Mouse (Mus musculus): Measurements from ENCODE around the gene Rasgrp2. TPM values are rescaled to one million over a fixed set of nuclear protein-coding genes. Genes with fewer than 3 reads are reported as not detected.

The Rasgrp2 gene
- polyA plus RNA-seq, 1 experiment from 2014 or later, result 15.2 TPM

- no peak overlapping the region for H3K27ac ChIP-seq
- no peak overlapping the region for H3K9ac ChIP-seq
- H3K4me3 ChIP-seq, result no peak overlapping the region
- no peaks in the 10 kb centered on the region for H3K36me3 ChIP-seq
- H3K4me1 ChIP-seq, result peaks cover 17% of the 10 kb centered on the region
- WGBS, result 57% methylated on average over 8 of the region's 8 CpGs
- H3K27me3 ChIP-seq, result peaks cover 100% of the 10 kb centered on the region
- H3K9me3 ChIP-seq, result no peaks in the 10 kb centered on the region
- no peak for ATAC-seq (ENCODE audit: low FRiP score, low read depth)
- no peak overlapping the region for H3K4me2 ChIP-seq (replicated peaks)
Observed at GRCm38 (mm10) chr19:6424137-6424881, 25.2 kb downstream of the Rasgrp2 start.

- no peak for ATAC-seq (ENCODE audit: low FRiP score, low read depth)
- H3K36me3 ChIP-seq, result no peaks in the 10 kb centered on the region
- no peak overlapping the region for H3K27ac ChIP-seq
- no peak overlapping the region for H3K4me3 ChIP-seq
- peaks cover 17% of the 10 kb centered on the region for H3K4me1 ChIP-seq
- H3K9me3 ChIP-seq, result no peaks in the 10 kb centered on the region
- H3K4me2 ChIP-seq (replicated peaks), result no peak overlapping the region
- H3K9ac ChIP-seq, result no peak overlapping the region
- peaks cover 100% of the 10 kb centered on the region for H3K27me3 ChIP-seq
- WGBS, result 44% methylated on average over 4 of the region's 5 CpGs
Observed at GRCm38 (mm10) chr19:6425595-6425994, 26.5 kb downstream of the Rasgrp2 start.

- H3K9ac ChIP-seq, result no peak overlapping the region
- no peaks in the 10 kb centered on the region for H3K36me3 ChIP-seq
- no peak overlapping the region for H3K4me2 ChIP-seq (replicated peaks)
- 0 out of 2 replicates have a peak overlapping the region, but pooled peaks have one; percentile 41 for H3K4me3 ChIP-seq
- peaks cover 17% of the 10 kb centered on the region for H3K4me1 ChIP-seq
- 17% methylated on average over 13 of the region's 13 CpGs for WGBS
- no peak overlapping the region for H3K27ac ChIP-seq
- ATAC-seq (ENCODE audit: low FRiP score, low read depth), result no peak
- H3K27me3 ChIP-seq, result peaks cover 98% of the 10 kb centered on the region
- no peaks in the 10 kb centered on the region for H3K9me3 ChIP-seq
Observed at GRCm38 (mm10) chr19:6426703-6427500, 27.8 kb downstream of the Rasgrp2 start.

- Histone ChIP-seq H3K9me3 (no peaks in the 10 kb centered on the region), H3K4me3 (peak overlapping the region; percentile 41), H3K27me3 (peaks cover 97% of the 10 kb centered on the region), H3K4me1 (peaks cover 17% of the 10 kb centered on the region), H3K4me2 (replicated peaks) (peak overlapping the region; percentile 67), H3K9ac (no peak overlapping the region), H3K27ac (no peak overlapping the region), H3K36me3 (no peaks in the 10 kb centered on the region)
- 2% methylated on average over 79 of the region's 94 CpGs for WGBS
- ATAC-seq (ENCODE audit: low FRiP score, low read depth), result peak; percentile 62; the same call in 1 of the 2 replicates
Observed at GRCm38 (mm10) chr19:6427653-6428434, 28.7 kb downstream of the Rasgrp2 start.

- WGBS, result under 1% methylated on average over 60 of the region's 60 CpGs
- H3K9ac ChIP-seq, result no peak overlapping the region
- no peaks in the 10 kb centered on the region for H3K9me3 ChIP-seq
- H3K27me3 ChIP-seq, result peaks cover 96% of the 10 kb centered on the region
- peaks cover 17% of the 10 kb centered on the region for H3K4me1 ChIP-seq
- ATAC-seq (ENCODE audit: low FRiP score, low read depth), result no peak
- peak overlapping the region; percentile 67 for H3K4me2 ChIP-seq (replicated peaks)
- H3K4me3 ChIP-seq, result peak overlapping the region; percentile 41
- H3K27ac ChIP-seq, result no peak overlapping the region
- no peaks in the 10 kb centered on the region for H3K36me3 ChIP-seq
Observed at GRCm38 (mm10) chr19:6428501-6429200, 29.5 kb downstream of the Rasgrp2 start.

GRCm38 (mm10) chr19:6443016-6443415 is 43.9 kb downstream of the Rasgrp2 start:
- no peaks in the 10 kb centered on the region for H3K36me3 ChIP-seq
- no peak overlapping the region for H3K4me2 ChIP-seq (replicated peaks)
- H3K4me1 ChIP-seq, result peaks cover 19% of the 10 kb centered on the region
- 72% methylated on average over 10 of the region's 10 CpGs for WGBS
- H3K4me3 ChIP-seq, result no peak overlapping the region
- no peaks in the 10 kb centered on the region for H3K9me3 ChIP-seq
- ATAC-seq (ENCODE audit: low FRiP score, low read depth), result no peak
- no peak overlapping the region for H3K27ac ChIP-seq
- H3K27me3 ChIP-seq, result peaks cover 29% of the 10 kb centered on the region; the same call in 1 of the 2 replicates
- no peak overlapping the region for H3K9ac ChIP-seq

- no peak overlapping the region for H3K4me2 ChIP-seq (replicated peaks)
- H3K9me3 ChIP-seq, result no peaks in the 10 kb centered on the region
- no peaks in the 10 kb centered on the region for H3K36me3 ChIP-seq
- peaks cover 24% of the 10 kb centered on the region for H3K4me1 ChIP-seq
- no peak for ATAC-seq (ENCODE audit: low FRiP score, low read depth)
- peaks cover 45% of the 10 kb centered on the region for H3K27me3 ChIP-seq
- WGBS, result 39% methylated on average over 10 of the region's 10 CpGs
- no peak overlapping the region for H3K27ac ChIP-seq
- H3K4me3 ChIP-seq, result no peak overlapping the region
- H3K9ac ChIP-seq, result no peak overlapping the region
Observed at GRCm38 (mm10) chr19:6445761-6446423, 46.8 kb downstream of the Rasgrp2 start.

GRCm38 (mm10) chr19:6446736-6447437 is 47.7 kb downstream of the Rasgrp2 start:
- Histone ChIP-seq H3K9me3 (no peaks in the 10 kb centered on the region), H3K4me3 (no peak overlapping the region), H3K36me3 (no peaks in the 10 kb centered on the region), H3K4me1 (peaks cover 27% of the 10 kb centered on the region), H3K4me2 (replicated peaks) (peak overlapping the region; percentile 57; the same call in 1 of the 2 replicates), H3K27me3 (peaks cover 45% of the 10 kb centered on the region), H3K9ac (0 out of 2 replicates have a peak overlapping the region, but pooled peaks have one; percentile 1), H3K27ac (no peak overlapping the region)
- ATAC-seq (ENCODE audit: low FRiP score, low read depth), result no peak
- WGBS, result 41% methylated on average over 7 of the region's 7 CpGs

- Histone ChIP-seq H3K9me3 (no peaks in the 10 kb centered on the region), H3K4me3 (peak overlapping the region; percentile 28), H3K27me3 (peaks cover 43% of the 10 kb centered on the region), H3K27ac (no peak overlapping the region), H3K9ac (no peak overlapping the region), H3K36me3 (no peaks in the 10 kb centered on the region), H3K4me2 (replicated peaks) (peak overlapping the region; percentile 57), H3K4me1 (peaks cover 29% of the 10 kb centered on the region)
- WGBS, result 43% methylated on average over 5 of the region's 5 CpGs
- no peak for ATAC-seq (ENCODE audit: low FRiP score, low read depth)
Observed at GRCm38 (mm10) chr19:6448752-6449151, 49.6 kb downstream of the Rasgrp2 start.

- peaks cover 29% of the 10 kb centered on the region for H3K4me1 ChIP-seq
- no peaks in the 10 kb centered on the region for H3K36me3 ChIP-seq
- H3K4me2 ChIP-seq (replicated peaks), result no peak overlapping the region
- 74% methylated on average over 7 of the region's 7 CpGs for WGBS
- H3K9me3 ChIP-seq, result no peaks in the 10 kb centered on the region
- H3K4me3 ChIP-seq, result no peak overlapping the region
- no peak overlapping the region for H3K27ac ChIP-seq
- ATAC-seq (ENCODE audit: low FRiP score, low read depth), result no peak
- H3K9ac ChIP-seq, result no peak overlapping the region; the same call in 1 of the 2 replicates
- peaks cover 38% of the 10 kb centered on the region for H3K27me3 ChIP-seq
Observed at GRCm38 (mm10) chr19:6449841-6450240, 50.7 kb downstream of the Rasgrp2 start.
